Mouse (Mus musculus): ENCODE results near the gene Dnah11. TPM values are rescaled to one million over a fixed set of nuclear protein-coding genes. Genes with fewer than 3 reads are reported as not detected.

Gene Dnah11
- total RNA-seq, 2 experiments from 2014 or later: 0.63 to 1.2 TPM

GRCm38 (mm10) chr12:118099694-118100093, 99.1 kb downstream of the Dnah11 start:
- no peak for DNase-seq (ENCODE audit: extremely low spot score in 1 of 2, low spot score in 2 of 2)
- intact Hi-C loops (cut with DNase I): no loop called here

- peak in 1 of 2 experiments; percentile 13 for DNase-seq (ENCODE audit: extremely low spot score in 1 of 2, low spot score in 2 of 2)
- intact Hi-C loops (cut with DNase I): no loop called here
Measured at GRCm38 (mm10) chr12:118098257-118098656, 100.6 kb downstream of the Dnah11 start.

GRCm38 (mm10) chr12:118094946-118095345, 103.9 kb downstream of the Dnah11 start:
- DNase-seq (ENCODE audit: extremely low spot score in 1 of 2, low spot score in 2 of 2): no peak
- intact Hi-C loops (cut with DNase I): no loop called here

GRCm38 (mm10) chr12:118085291-118085690, 113.6 kb downstream of the Dnah11 start:
- intact Hi-C loops (cut with DNase I): no loop called here

GRCm38 (mm10) chr12:118084806-118085205, 114.0 kb downstream of the Dnah11 start:
- intact Hi-C loops (cut with DNase I): no loop called here
- no peak for DNase-seq (ENCODE audit: extremely low spot score in 1 of 2, low spot score in 2 of 2)

More at GRCm38 (mm10) chr12:118085291-118085690, 113.6 kb downstream of the Dnah11 start:
- no peak for DNase-seq (ENCODE audit: extremely low spot score in 1 of 2, low spot score in 2 of 2)

GRCm38 (mm10) chr12:118084134-118084533, 114.7 kb downstream of the Dnah11 start:
- intact Hi-C loops (cut with DNase I): no loop called here
- DNase-seq (ENCODE audit: extremely low spot score in 1 of 2, low spot score in 2 of 2): peak in 1 of 2 experiments; percentile 44

GRCm38 (mm10) chr12:118080441-118080840, 118.4 kb downstream of the Dnah11 start:
- intact Hi-C loops (cut with DNase I): no loop called here

GRCm38 (mm10) chr12:118078434-118078989, 120.3 kb downstream of the Dnah11 start:
- intact Hi-C loops (cut with DNase I): no loop called here
- DNase-seq (ENCODE audit: extremely low spot score in 1 of 2, low spot score in 2 of 2): no peak

More at GRCm38 (mm10) chr12:118080441-118080840, 118.4 kb downstream of the Dnah11 start:
- DNase-seq (ENCODE audit: extremely low spot score in 1 of 2, low spot score in 2 of 2): no peak

GRCm38 (mm10) chr12:118076802-118077201, 122.0 kb downstream of the Dnah11 start:
- intact Hi-C loops (cut with DNase I): no loop called here
- no peak for DNase-seq (ENCODE audit: extremely low spot score in 1 of 2, low spot score in 2 of 2)

- no peak for DNase-seq (ENCODE audit: extremely low spot score in 1 of 2, low spot score in 2 of 2)
- intact Hi-C loops (cut with DNase I): no loop called here
Measured at GRCm38 (mm10) chr12:118072181-118072872, 126.5 kb downstream of the Dnah11 start.

GRCm38 (mm10) chr12:118071667-118072066, 127.2 kb downstream of the Dnah11 start:
- intact Hi-C loops (cut with DNase I): no loop called here

GRCm38 (mm10) chr12:118068785-118069184, 130.1 kb downstream of the Dnah11 start:
- no peak for DNase-seq (ENCODE audit: extremely low spot score in 1 of 2, low spot score in 2 of 2)
- intact Hi-C loops (cut with DNase I): no loop called here

More at GRCm38 (mm10) chr12:118071667-118072066, 127.2 kb downstream of the Dnah11 start:
- no peak for DNase-seq (ENCODE audit: extremely low spot score in 1 of 2, low spot score in 2 of 2)

- DNase-seq (ENCODE audit: extremely low spot score in 1 of 2, low spot score in 2 of 2): no peak
- intact Hi-C loops (cut with DNase I): no loop called here
Measured at GRCm38 (mm10) chr12:118062343-118062742, 136.5 kb downstream of the Dnah11 start.

GRCm38 (mm10) chr12:118056876-118057275, 142.0 kb downstream of the Dnah11 start:
- DNase-seq (ENCODE audit: extremely low spot score in 1 of 2, low spot score in 2 of 2): peak in 1 of 2 experiments; percentile 23
- intact Hi-C loops (cut with DNase I): loop anchor here (2.0 kb wide), 1 partner anchor 400 kb away; no protein-coding TSS in a partner anchor

- intact Hi-C loops (cut with DNase I): no loop called here
Measured at GRCm38 (mm10) chr12:118045381-118045780, 153.5 kb downstream of the Dnah11 start.

GRCm38 (mm10) chr12:118043130-118043647, 155.7 kb downstream of the Dnah11 start:
- intact Hi-C loops (cut with DNase I): no loop called here
- no peak for DNase-seq (ENCODE audit: extremely low spot score in 1 of 2, low spot score in 2 of 2)

More at GRCm38 (mm10) chr12:118045381-118045780, 153.5 kb downstream of the Dnah11 start:
- DNase-seq (ENCODE audit: extremely low spot score in 1 of 2, low spot score in 2 of 2): no peak

- DNase-seq (ENCODE audit: extremely low spot score in 1 of 2, low spot score in 2 of 2): no peak
- intact Hi-C loops (cut with DNase I): no loop called here
Measured at GRCm38 (mm10) chr12:118042196-118042595, 156.6 kb downstream of the Dnah11 start.

GRCm38 (mm10) chr12:118034990-118035389, 163.9 kb downstream of the Dnah11 start:
- DNase-seq (ENCODE audit: extremely low spot score in 1 of 2, low spot score in 2 of 2): no peak
- intact Hi-C loops (cut with DNase I): no loop called here

- DNase-seq (ENCODE audit: extremely low spot score in 1 of 2, low spot score in 2 of 2): no peak
- intact Hi-C loops (cut with DNase I): no loop called here
Measured at GRCm38 (mm10) chr12:118025771-118026170, 173.1 kb downstream of the Dnah11 start.

- intact Hi-C loops (cut with DNase I): no loop called here
- no peak for DNase-seq (ENCODE audit: extremely low spot score in 1 of 2, low spot score in 2 of 2)
Measured at GRCm38 (mm10) chr12:118018936-118019335, 179.9 kb downstream of the Dnah11 start.

Data from left cerebral cortex, postnatal 10 days (tissue).